16 mouse cellular contexts compared by ENCODE assay signal in the genomic region with DNA sequence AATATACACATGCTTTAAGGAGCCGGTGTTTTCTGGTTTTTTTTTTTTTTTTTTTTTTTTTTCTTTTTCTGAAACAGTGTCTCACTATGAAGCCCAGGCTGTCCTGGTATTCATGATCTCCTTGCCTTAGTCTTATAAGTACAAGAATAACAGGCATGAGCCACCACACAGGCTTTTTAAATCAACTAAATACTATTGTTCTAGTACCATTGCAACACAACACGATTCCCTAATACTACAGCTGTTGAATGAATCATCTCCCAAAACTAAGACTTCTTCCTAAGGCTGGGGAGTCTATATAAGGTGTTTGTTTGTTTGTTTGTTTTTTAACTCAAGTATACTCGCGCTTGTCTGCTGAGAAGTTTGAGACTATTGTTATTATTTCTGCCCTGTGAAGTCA.
"Had no signal": no experiment of that assay in that cellular context is flagged by ENCODE, and none has a peak within 500 bp of the region (broad histone marks: within the 10 kb centered on the region; RNA-seq: fewer than 3 reads in every experiment).

No protein-coding gene starts in this region.

- H3K4me3 ChIP-seq: neural tube, embryonic 13.5 days; neural tube, embryonic 15.5 days; stomach, embryonic 15.5 days had no signal

- DNase-seq: retina, postnatal 1 day; right cerebral cortex, adult 18-20 months; right cerebral cortex, postnatal 14 days; right cerebral cortex, postnatal 25 days; right cerebral cortex, postnatal 4 days; spleen, adult 18-20 months; thymus, adult 18-20 months; thymus, adult 2 months; thymus, postnatal 14 days; thymus, postnatal 25 days; thymus, postnatal 36 days; thymus, postnatal 4 days had no signal

- H3K27ac ChIP-seq: neural tube, embryonic 13.5 days; neural tube, embryonic 15.5 days; stomach, embryonic 15.5 days; stomach, postnatal 0 days had no signal

- H3K9ac ChIP-seq: neural tube, embryonic 13.5 days; neural tube, embryonic 15.5 days; stomach, embryonic 15.5 days had no signal

- H3K4me1 ChIP-seq: neural tube, embryonic 13.5 days; neural tube, embryonic 15.5 days; stomach, embryonic 15.5 days had no signal

- H3K4me2 ChIP-seq: neural tube, embryonic 13.5 days; neural tube, embryonic 15.5 days; stomach, embryonic 15.5 days had no signal

- H3K27me3 ChIP-seq: neural tube, embryonic 13.5 days; neural tube, embryonic 15.5 days; stomach, embryonic 15.5 days had no signal

- H3K9me3 ChIP-seq: neural tube, embryonic 13.5 days; neural tube, embryonic 15.5 days; stomach, embryonic 15.5 days had no signal

- H3K36me3 ChIP-seq: neural tube, embryonic 13.5 days; neural tube, embryonic 15.5 days; stomach, embryonic 15.5 days had no signal
